Mouse (Mus musculus) retina, postnatal 7 days (tissue): ENCODE results near the gene Gm10750.
"Not testable (repeated sequence)": the region's sequence is repeated elsewhere in the genome, so short reads cannot be mapped to it uniquely, and the experiment has no call there.

Source experiments
- DNase-seq: peaks from one replicate; pipeline ENCODE4 v3.0.0-alpha.2; 2012; ENCODE audit warnings: low read depth, low spot score

The Gm10750 gene

DNA sequence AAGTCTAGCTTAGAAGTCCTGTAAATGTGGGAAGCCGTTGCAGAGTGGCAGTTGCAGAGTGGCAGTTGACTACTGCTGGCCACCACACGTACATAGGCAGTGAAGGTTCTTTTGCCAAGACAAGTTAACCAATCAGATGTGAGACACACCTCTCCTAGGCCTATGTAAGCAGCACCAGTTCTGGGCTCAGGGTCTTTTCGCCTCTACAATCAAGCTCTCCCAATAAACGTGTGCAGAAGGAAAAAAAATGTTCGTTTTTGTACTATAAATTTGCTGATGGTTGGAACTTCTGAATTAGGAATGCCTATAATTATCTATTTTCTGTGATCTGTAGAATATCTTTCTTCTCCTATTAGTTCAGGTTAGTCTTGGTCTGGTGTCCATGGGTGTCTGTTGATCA is at the start of gene Gm10750:
TSS of gene Gm10750 (minus strand) at position 101 of the 400 bp plus-strand sequence.
- DNase-seq: not testable (repeated sequence)

DNA sequence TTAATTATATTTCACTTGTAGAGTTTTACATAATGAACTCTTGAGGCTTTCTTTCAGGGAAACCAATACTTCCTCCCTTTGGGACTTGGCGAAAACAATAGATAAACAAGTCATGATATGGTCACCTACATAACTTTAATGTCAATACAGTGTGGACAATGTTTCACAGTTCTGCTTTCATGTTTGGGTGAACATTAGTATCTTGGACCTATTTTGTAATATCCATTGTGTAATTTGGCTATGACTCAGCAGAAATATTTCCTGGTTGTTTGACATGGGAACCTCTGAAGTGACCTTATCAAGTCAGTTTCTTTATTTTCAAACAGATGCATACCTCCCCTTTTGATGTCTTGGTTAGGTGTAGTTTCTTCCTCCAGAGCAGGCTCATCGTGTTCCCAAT is 12.2 kb downstream of the Gm10750 start:
- no peak for DNase-seq

DNA sequence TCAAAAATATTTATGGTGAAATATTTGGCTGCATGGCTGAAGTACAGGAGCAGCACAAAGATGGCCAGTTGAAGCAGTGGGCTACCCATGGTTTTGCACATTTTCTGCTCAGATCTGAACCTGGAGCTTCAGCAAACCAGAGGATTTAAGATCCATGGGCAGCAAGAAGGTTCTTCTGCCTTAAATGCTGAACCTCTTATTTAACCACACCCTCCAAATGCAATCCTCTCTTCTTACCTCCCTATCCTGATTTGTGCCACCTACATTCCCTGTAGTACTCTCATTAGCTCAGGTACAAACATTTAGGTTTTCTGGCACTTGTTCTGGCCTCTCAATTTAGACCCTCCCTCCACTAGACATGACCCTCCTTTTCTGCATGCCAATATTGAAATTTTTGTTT is 13.9 kb downstream of the Gm10750 start, which contains the start of gene Gm1330:
TSS of gene Gm1330 (minus strand) at position 101 of the 400 bp plus-strand sequence.
- DNase-seq: no peak

DNA sequence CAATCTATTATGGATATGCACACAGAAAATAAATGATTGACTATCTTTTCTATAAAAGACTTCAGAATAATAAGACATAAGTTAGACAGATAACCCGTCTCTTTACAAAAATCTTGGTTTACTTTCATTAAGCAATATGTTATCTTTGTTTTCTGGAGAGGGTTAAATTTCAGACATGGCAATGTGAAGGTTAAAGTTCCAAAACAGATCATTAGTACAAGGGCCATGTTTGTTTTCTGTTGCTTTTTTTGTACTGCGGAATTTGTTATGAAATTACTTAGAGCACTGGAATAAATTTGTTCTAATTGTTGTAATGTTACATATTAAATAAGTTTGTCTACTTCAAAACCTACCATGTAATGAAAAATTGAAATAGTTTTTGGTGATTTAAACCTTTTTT is 21.9 kb downstream of the Gm10750 start:
- no peak for DNase-seq
